Mouse (Mus musculus): ENCODE data around the gene Ccdc97. TPM values are rescaled to one million over a fixed set of nuclear protein-coding genes. Genes with fewer than 3 reads are reported as not detected.

Gene Ccdc97
- total RNA-seq, 2 experiments from 2014 or later, result 65.4 to 66.5 TPM

- TF ChIP-seq CTCF (IDR thresholded peaks at IDR 0.05), result no peak
- H3K27ac ChIP-seq, result no peak overlapping the region
- no peak overlapping the region for H3K4me3 ChIP-seq
- intact Hi-C loops (cut with DNase I), result no loop called here
- DNase-seq (ENCODE audit: extremely low spot score in 1 of 2, low spot score in 2 of 2), result no peak
Observed at GRCm38 (mm10) chr7:25720760-25721159, 1.9 kb upstream of the Ccdc97 start.

DNA sequence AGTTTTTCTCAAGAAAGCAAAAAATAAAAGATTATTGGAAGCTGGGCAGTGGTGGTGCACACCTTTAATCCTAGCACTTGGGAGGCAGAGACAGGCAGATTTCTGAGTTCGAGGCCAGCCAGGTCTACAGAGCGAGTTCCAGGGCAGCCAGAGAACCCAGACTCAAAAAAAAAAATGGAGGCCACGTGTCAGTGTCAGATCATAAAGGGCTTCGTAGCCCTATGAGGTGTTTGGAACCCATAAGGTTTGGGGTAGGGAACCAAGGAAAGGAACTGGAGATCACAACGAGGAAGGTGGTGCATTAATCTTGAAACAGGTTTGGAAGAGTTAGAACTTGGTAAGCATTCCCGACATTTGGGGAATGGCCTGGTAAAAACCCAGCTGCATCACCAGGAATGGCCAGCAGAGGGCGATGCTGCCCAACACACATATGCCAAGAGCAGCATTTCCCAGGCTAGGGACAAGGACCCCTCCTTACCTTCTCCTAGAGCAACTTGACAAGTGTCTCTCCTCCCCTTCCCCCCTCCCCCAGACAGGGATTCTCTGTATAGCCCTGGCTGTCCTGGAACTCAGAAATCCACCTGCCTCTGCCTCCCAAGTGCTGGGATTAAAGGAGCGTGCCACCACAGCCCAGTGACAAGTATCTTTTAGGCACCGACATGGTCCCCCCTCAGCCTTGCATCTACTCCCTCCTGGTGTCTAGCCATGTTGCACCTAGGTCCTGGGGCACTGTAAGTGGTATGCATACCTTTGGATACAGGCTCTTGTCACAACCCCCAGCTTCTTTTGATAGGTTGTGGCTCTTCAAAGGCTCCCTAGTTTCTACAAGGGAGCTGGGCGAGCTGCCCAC is 1.1 kb upstream of the Ccdc97 start:
- peak overlapping the region; percentile 93; the same call in 1 of the 2 replicates for H3K27ac ChIP-seq
- TF ChIP-seq CTCF (IDR thresholded peaks at IDR 0.05), result peak; percentile 93
- intact Hi-C loops (cut with DNase I), result loop anchor here (1.0 to 5.0 kb wide), 3 partner anchors 32 to 95 kb away; partner anchors contain the start of genes Hnrnpul1 and Tgfb1

GRCm38 (mm10) chr7:25717478-25717877 is 1.4 kb downstream of the Ccdc97 start:
- Histone ChIP-seq H3K27ac (no peak overlapping the region), H3K4me3 (no peak overlapping the region)
- intact Hi-C loops (cut with DNase I), result loop anchor here (5.0 kb wide), 1 partner anchor 35 kb away; the partner anchor contains the start of gene Hnrnpul1
- DNase-seq (ENCODE audit: extremely low spot score in 1 of 2, low spot score in 2 of 2), result no peak
- TF ChIP-seq CTCF (IDR thresholded peaks at IDR 0.05), result no peak

More for the DNA sequence above, 1.1 kb upstream of the Ccdc97 start:
- peak; percentile 71 to 86 for DNase-seq (ENCODE audit: extremely low spot score in 1 of 2, low spot score in 2 of 2)
- no peak overlapping the region for H3K4me3 ChIP-seq

GRCm38 (mm10) chr7:25715731-25716271 is 3.1 kb downstream of the Ccdc97 start:
- H3K27ac ChIP-seq, result no peak overlapping the region
- H3K4me3 ChIP-seq, result no peak overlapping the region
- DNase-seq (ENCODE audit: extremely low spot score in 1 of 2, low spot score in 2 of 2), result no peak
- TF ChIP-seq CTCF (IDR thresholded peaks at IDR 0.05), result no peak
- intact Hi-C loops (cut with DNase I), result loop anchor here (5.0 kb wide), 1 partner anchor 36 kb away; the partner anchor contains the start of gene Hnrnpul1

GRCm38 (mm10) chr7:25714581-25714980 is 4.3 kb downstream of the Ccdc97 start:
- no peak for TF ChIP-seq CTCF (IDR thresholded peaks at IDR 0.05)
- no peak overlapping the region for H3K4me3 ChIP-seq
- no peak overlapping the region for H3K27ac ChIP-seq
- intact Hi-C loops (cut with DNase I), result no loop called here
- DNase-seq (ENCODE audit: extremely low spot score in 1 of 2, low spot score in 2 of 2), result no peak

- H3K4me3 ChIP-seq, result no peak overlapping the region
- intact Hi-C loops (cut with DNase I), result no loop called here
- no peak for TF ChIP-seq CTCF (IDR thresholded peaks at IDR 0.05)
- DNase-seq (ENCODE audit: extremely low spot score in 1 of 2, low spot score in 2 of 2), result no peak
- H3K27ac ChIP-seq, result peak overlapping the region; percentile 18; the same call in 1 of the 2 replicates
Observed at GRCm38 (mm10) chr7:25712801-25713200, 6.1 kb downstream of the Ccdc97 start.

DNA sequence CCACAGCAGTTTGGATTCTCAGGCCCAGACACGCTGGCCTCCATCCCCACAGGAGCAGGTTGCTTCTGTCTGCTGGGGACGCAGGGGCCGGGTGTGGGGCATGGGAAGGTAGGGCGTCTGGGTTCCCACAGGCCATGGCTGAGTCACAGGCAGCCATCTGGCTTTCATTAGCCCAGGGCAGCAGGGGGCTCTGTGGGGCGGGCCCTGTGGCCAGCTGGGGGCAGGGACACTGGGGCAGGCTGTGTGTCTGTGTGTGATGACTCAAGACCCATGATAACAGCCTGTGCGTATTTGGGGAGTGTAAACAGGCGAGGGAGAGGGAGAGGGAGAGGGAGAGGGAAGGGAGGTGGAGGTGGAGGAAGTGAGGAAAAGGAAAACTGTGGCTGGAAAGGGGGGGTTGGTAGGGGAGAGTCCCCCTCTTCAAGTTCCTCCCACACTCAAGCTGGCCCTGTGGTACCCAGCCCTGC is 7.1 kb downstream of the Ccdc97 start:
- Histone ChIP-seq H3K4me3 (no peak overlapping the region), H3K27ac (peak overlapping the region; percentile 80)
- DNase-seq (ENCODE audit: extremely low spot score in 1 of 2, low spot score in 2 of 2), result peak; percentile 38 to 60
- intact Hi-C loops (cut with DNase I), result loop anchor here (2.0 kb wide), 1 partner anchor 35 kb away; no protein-coding TSS in a partner anchor
- no peak for TF ChIP-seq CTCF (IDR thresholded peaks at IDR 0.05)

DNA sequence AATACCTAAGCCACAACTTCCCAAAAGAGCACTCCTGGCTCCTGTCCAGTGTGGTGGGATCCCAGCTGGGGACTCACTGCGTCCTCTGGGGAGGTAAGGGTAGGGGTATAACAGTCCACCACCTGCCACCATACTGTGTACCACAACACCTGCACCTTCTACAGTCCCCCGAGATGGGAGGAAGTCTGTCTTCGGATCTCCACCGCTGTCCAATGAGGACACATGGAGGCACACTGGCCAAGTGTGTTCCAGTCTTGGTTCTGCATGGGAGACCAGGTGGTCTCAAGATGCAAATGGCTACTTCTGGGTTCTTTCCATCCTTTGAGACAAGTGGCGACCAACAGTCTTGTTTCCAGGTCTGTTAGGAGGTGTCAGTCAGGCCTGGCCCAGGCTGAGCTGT is 7.7 kb downstream of the Ccdc97 start:
- TF ChIP-seq CTCF (IDR thresholded peaks at IDR 0.05), result no peak
- H3K4me3 ChIP-seq, result no peak overlapping the region
- intact Hi-C loops (cut with DNase I), result loop anchor here (2.0 kb wide), 1 partner anchor 34 kb away; no protein-coding TSS in a partner anchor
- H3K27ac ChIP-seq, result peak overlapping the region; percentile 80
- no peak for DNase-seq (ENCODE audit: extremely low spot score in 1 of 2, low spot score in 2 of 2)

DNA sequence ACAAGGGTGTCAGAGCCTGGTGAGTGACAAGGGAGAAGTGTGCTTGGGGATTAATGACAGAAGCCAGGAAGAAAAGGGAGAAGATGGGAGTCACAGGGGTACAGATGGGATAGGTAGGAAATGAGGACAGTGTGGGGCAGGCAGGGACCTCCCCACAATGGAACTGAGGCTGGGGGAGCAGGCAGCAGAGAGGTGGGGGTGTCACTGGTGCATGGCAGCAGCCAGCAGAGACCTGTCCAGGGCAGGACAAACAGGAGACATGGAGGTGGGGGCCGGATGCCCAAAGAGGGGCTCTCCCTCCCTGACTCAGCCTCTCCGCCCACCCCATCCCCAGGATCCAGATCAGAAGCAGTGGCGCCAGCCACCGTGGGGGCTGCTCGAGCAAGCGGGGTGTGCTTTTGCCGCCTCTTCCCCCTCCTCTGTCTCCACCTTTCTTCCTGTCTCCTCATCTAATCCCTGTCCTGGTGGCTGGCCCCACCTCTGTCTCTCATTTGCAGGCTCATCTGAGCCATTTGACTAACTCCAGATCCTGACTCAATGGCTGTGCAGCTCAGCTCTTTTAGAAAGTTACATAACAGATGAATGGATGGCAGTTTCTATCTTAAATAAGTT is 8.3 kb downstream of the Ccdc97 start:
- peak; percentile 67 to 73 for DNase-seq (ENCODE audit: extremely low spot score in 1 of 2, low spot score in 2 of 2)
- intact Hi-C loops (cut with DNase I), result loop anchor here (2.0 kb wide), 1 partner anchor 34 kb away; no protein-coding TSS in a partner anchor
- peak overlapping the region; percentile 80 for H3K27ac ChIP-seq
- TF ChIP-seq CTCF (IDR thresholded peaks at IDR 0.05), result no peak
- H3K4me3 ChIP-seq, result no peak overlapping the region

DNA sequence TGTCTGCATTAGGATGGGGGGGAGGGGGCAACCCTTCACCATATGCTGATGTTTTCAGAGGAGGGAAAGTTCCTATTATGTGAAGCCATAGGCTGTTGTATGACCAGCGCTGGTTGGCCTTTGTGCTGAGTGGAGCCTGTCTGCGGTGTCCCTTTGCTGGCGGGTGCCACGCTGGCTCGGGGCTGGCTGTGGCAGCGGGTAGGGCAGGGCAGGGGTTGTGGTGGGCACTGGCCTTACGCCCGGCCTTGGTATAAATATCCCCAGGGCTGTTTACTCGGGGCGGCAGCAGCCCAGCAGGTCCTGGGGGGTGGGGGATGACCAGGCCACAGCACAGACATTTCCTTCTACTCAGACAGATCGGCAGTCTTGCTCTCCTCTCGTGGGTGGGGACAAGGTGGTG is 8.9 kb downstream of the Ccdc97 start:
- H3K27ac ChIP-seq, result peak overlapping the region; percentile 80
- TF ChIP-seq CTCF (IDR thresholded peaks at IDR 0.05), result no peak
- H3K4me3 ChIP-seq, result no peak overlapping the region
- peak in 1 of 2 experiments; percentile 54 for DNase-seq (ENCODE audit: extremely low spot score in 1 of 2, low spot score in 2 of 2)
- intact Hi-C loops (cut with DNase I), result loop anchor here (2.0 kb wide), 1 partner anchor 33 kb away; no protein-coding TSS in a partner anchor

GRCm38 (mm10) chr7:25707581-25708292 is 11.2 kb downstream of the Ccdc97 start:
- intact Hi-C loops (cut with DNase I), result no loop called here
- peak overlapping the region; percentile 54 for H3K27ac ChIP-seq
- H3K4me3 ChIP-seq, result no peak overlapping the region
- TF ChIP-seq CTCF (IDR thresholded peaks at IDR 0.05), result no peak
- DNase-seq (ENCODE audit: extremely low spot score in 1 of 2, low spot score in 2 of 2), result no peak
